Mouse (Mus musculus): ENCODE data around the gene Ccer2. TPM values are rescaled to one million over a fixed set of nuclear protein-coding genes. Genes with fewer than 3 reads are reported as not detected.

Ccer2 gene
- total and polyA plus RNA-seq, 3 experiments: 0.11 TPM; not detected in 2

GRCm38 (mm10) chr7:28710962-28711361 is 45.0 kb upstream of the Ccer2 start:
- H3K27ac ChIP-seq (ENCODE audit: control insufficient read depth, low read depth, low read length): no peak overlapping the region
- no peak for TF ChIP-seq NRF1 (IDR thresholded peaks at IDR 0.05; ENCODE audit: insufficient read depth, low read depth, low read length, poor library complexity, severe bottlenecking)
- TF ChIP-seq CTCF (IDR thresholded peaks at IDR 0.05 in 2 of 3, conservative IDR thresholded peaks at IDR 0.05 in 1 of 3; ENCODE audit: control insufficient read depth in 1 of 3, insufficient read depth in 1 of 3, low read depth in 2 of 3, low read length in 3 of 3, poor library complexity in 1 of 3, severe bottlenecking in 1 of 3): peak; percentile 45 to 60 (median 48)
- no peaks in the 10 kb centered on the region for H3K79me2 ChIP-seq (ENCODE audit: control insufficient read depth, insufficient read depth, low read length, poor library complexity)
- no peak overlapping the region for H3K4me3 ChIP-seq (ENCODE audit: control insufficient read depth in 1 of 2, insufficient read depth in 1 of 2, low read depth in 2 of 2, low read length in 2 of 2)
- DNase-seq (ENCODE audit: low read depth, low spot score): peak; percentile 33
- H3K27me3 ChIP-seq (ENCODE audit: control insufficient read depth in 1 of 2, insufficient read depth in 2 of 2, low read length in 2 of 2): no peaks in the 10 kb centered on the region; a peak in 1 of 4 replicates
- H3K9me3 ChIP-seq (replicated peaks; ENCODE audit: insufficient read depth, low read length): no peaks in the 10 kb centered on the region
- no peaks in the 10 kb centered on the region for H3K36me3 ChIP-seq (ENCODE audit: control insufficient read depth in 1 of 2, insufficient read depth in 2 of 2, low read length in 2 of 2)
- H3K4me1 ChIP-seq (ENCODE audit: control insufficient read depth in 1 of 2, insufficient read depth in 2 of 2, low read length in 2 of 2): no peaks in the 10 kb centered on the region
- H3K9ac ChIP-seq (ENCODE audit: control insufficient read depth, low read depth, low read length, poor library complexity, severe bottlenecking): no peak overlapping the region

- no peak for TF ChIP-seq MEF2A (IDR thresholded peaks at IDR 0.05; ENCODE audit: extremely low read depth, insufficient replicate concordance, low read depth, low read length, poor library complexity, severe bottlenecking)
- no peak for TF ChIP-seq ZC3H11A (IDR thresholded peaks at IDR 0.05; ENCODE audit: low read depth, low read length)
- no peak for TF ChIP-seq MYC (IDR thresholded peaks at IDR 0.05; ENCODE audit: low read depth, low read length)
- TF ChIP-seq RAD21 (IDR thresholded peaks at IDR 0.05; ENCODE audit: low read depth, low read length): no peak
- no peak for TF ChIP-seq POLR2AphosphoS2 (IDR thresholded peaks at IDR 0.05; ENCODE audit: low read length)
- TF ChIP-seq SMC3 (IDR thresholded peaks at IDR 0.05; ENCODE audit: low read depth, low read length): no peak
- no peak for TF ChIP-seq TCF12 (IDR thresholded peaks at IDR 0.05; ENCODE audit: low read depth, low read length)
- no peak for TF ChIP-seq POLR2A (IDR thresholded peaks at IDR 0.05; ENCODE audit: control insufficient read depth in 1 of 2, insufficient read depth in 1 of 2, low read depth in 1 of 2, low read length in 2 of 2, poor library complexity in 1 of 2)
- TF ChIP-seq EP300 (IDR thresholded peaks at IDR 0.05; ENCODE audit: low read depth in 1 of 2, low read length in 2 of 2): no peak
- no peak for TF ChIP-seq USF1 (IDR thresholded peaks at IDR 0.05; ENCODE audit: low read depth, low read length)
- TF ChIP-seq ETS1 (IDR thresholded peaks at IDR 0.05; ENCODE audit: low read depth, low read length): no peak
- TF ChIP-seq CHD2 (IDR thresholded peaks at IDR 0.05; ENCODE audit: low read length): no peak
- no peak for TF ChIP-seq KAT2A (conservative IDR thresholded peaks at IDR 0.05; ENCODE audit: low read depth, low read length)
- TF ChIP-seq TAL1 (IDR thresholded peaks at IDR 0.05; ENCODE audit: low read length): no peak
- TF ChIP-seq RCOR1 (IDR thresholded peaks at IDR 0.05; ENCODE audit: low read depth, low read length): no peak
- TF ChIP-seq GATA1 (IDR thresholded peaks at IDR 0.05; ENCODE audit: low read depth, low read length): no peak
- TF ChIP-seq TBP (IDR thresholded peaks at IDR 0.05; ENCODE audit: low read depth, low read length): no peak
Observed at GRCm38 (mm10) chr7:28714667-28715066, 41.3 kb upstream of the Ccer2 start.

More at GRCm38 (mm10) chr7:28714667-28715066, 41.3 kb upstream of the Ccer2 start:
- Histone ChIP-seq H3K4me3 (ENCODE audit: control insufficient read depth in 1 of 2, insufficient read depth in 1 of 2, low read depth in 2 of 2, low read length in 2 of 2) (no peak overlapping the region), H3K27me3 (ENCODE audit: control insufficient read depth in 1 of 2, insufficient read depth in 2 of 2, low read length in 2 of 2) (no peaks in the 10 kb centered on the region; a peak in 1 of 4 replicates), H3K36me3 (ENCODE audit: control insufficient read depth in 1 of 2, insufficient read depth in 2 of 2, low read length in 2 of 2) (no peaks in the 10 kb centered on the region), H3K79me2 (ENCODE audit: control insufficient read depth, insufficient read depth, low read length, poor library complexity) (no peaks in the 10 kb centered on the region), H3K27ac (ENCODE audit: control insufficient read depth, low read depth, low read length) (no peak overlapping the region), H3K4me1 (ENCODE audit: control insufficient read depth in 1 of 2, insufficient read depth in 2 of 2, low read length in 2 of 2) (no peaks in the 10 kb centered on the region), H3K9ac (ENCODE audit: control insufficient read depth, low read depth, low read length, poor library complexity, severe bottlenecking) (no peak overlapping the region), H3K9me3 (replicated peaks; ENCODE audit: insufficient read depth, low read length) (no peaks in the 10 kb centered on the region)
- DNase-seq (ENCODE audit: low read depth, low spot score): no peak

All from MEL (cell line).